Mouse (Mus musculus) myocyte (in vitro differentiated cells): ENCODE measurements around the gene Tmeff1. TPM values are rescaled to one million over a fixed set of nuclear protein-coding genes. Genes with fewer than 3 reads are reported as not detected.

Experiments used
- H3K27me3 ChIP-seq: one replicate; pipeline ENCODE4 v1.6.1; 2011; ENCODE audit not compliant: control insufficient read depth, insufficient read depth, insufficient read length
- H3K36me3 ChIP-seq: one replicate; pipeline ENCODE4 v1.6.1; 2011; ENCODE audit not compliant: control insufficient read depth, insufficient read depth
- H3K4me2 ChIP-seq: one replicate; pipeline ENCODE4 v1.6.1; 2011; ENCODE audit warnings: low read depth, control low read depth
- H3K4me3 ChIP-seq: one replicate; pipeline ENCODE4 v1.5.1; 2011; ENCODE audit warnings: mild to moderate bottlenecking, control low read depth, moderate library complexity
- H3K79me2 ChIP-seq: one replicate; pipeline ENCODE4 v1.6.1; 2011; ENCODE audit not compliant: control insufficient read depth, insufficient read depth
- H3ac ChIP-seq: one replicate; pipeline ENCODE4 v1.6.1; 2011; ENCODE audit not compliant: control insufficient read depth, insufficient read length
- CEBPB ChIP-seq: IDR thresholded peaks from 2 replicates; pipeline ENCODE4 v1.6.1; 2011; ENCODE audit warnings: mild to moderate bottlenecking, moderate library complexity; ENCODE audit not compliant: poor library complexity, insufficient read depth, severe bottlenecking
- E2F4 ChIP-seq: IDR thresholded peaks from one replicate; pipeline ENCODE4 v1.6.1; 2011; ENCODE audit warnings: mild to moderate bottlenecking, control low read depth, moderate library complexity; ENCODE audit not compliant: insufficient read depth
- MAX ChIP-seq: IDR thresholded peaks from one replicate; pipeline ENCODE4 v1.6.1; 2011; ENCODE audit warnings: low read depth, mild to moderate bottlenecking, control low read depth
- MYOD1 ChIP-seq, 3 experiments: IDR thresholded peaks; one replicate each; pipeline ENCODE4 v1.6.1; 2011; ENCODE audit warnings: control low read depth in 2 of 3, low read depth in 2 of 3, mild to moderate bottlenecking in 2 of 3, moderate library complexity in 1 of 3; ENCODE audit not compliant: insufficient read length in 2 of 3, control insufficient read depth in 1 of 3
- MYOG ChIP-seq, 3 experiments: IDR thresholded peaks; one replicate each; pipeline ENCODE4 v1.6.1; 2011; ENCODE audit warnings: control low read depth in 2 of 3, low read depth in 2 of 3, mild to moderate bottlenecking in 2 of 3; ENCODE audit not compliant: insufficient read length in 2 of 3, control insufficient read depth in 1 of 3, insufficient read depth in 1 of 3
- POLR2A ChIP-seq: IDR thresholded peaks from one replicate; pipeline ENCODE4 v1.6.1; 2011; ENCODE audit warnings: low read depth, mild to moderate bottlenecking, control low read depth, moderate library complexity; ENCODE audit not compliant: insufficient read length
- POLR2AphosphoS2 ChIP-seq: IDR thresholded peaks from one replicate; pipeline ENCODE4 v1.6.1; 2011; ENCODE audit warnings: low read depth, control low read depth; ENCODE audit not compliant: insufficient read length
- REST ChIP-seq: IDR thresholded peaks from one replicate; pipeline ENCODE4 v1.6.1; 2011; ENCODE audit warnings: mild to moderate bottlenecking, control low read depth, moderate library complexity; ENCODE audit not compliant: insufficient read depth, insufficient read length
- SRF ChIP-seq: IDR thresholded peaks from one replicate; pipeline ENCODE4 v1.6.1; 2011; ENCODE audit warnings: low read depth; ENCODE audit not compliant: control insufficient read depth, insufficient read length
- TCF12 ChIP-seq: IDR thresholded peaks from one replicate; pipeline ENCODE4 v1.6.1; 2011; ENCODE audit warnings: mild to moderate bottlenecking, control low read depth; ENCODE audit not compliant: poor library complexity, insufficient read depth, severe bottlenecking
- TCF3 ChIP-seq: IDR thresholded peaks from one replicate; pipeline ENCODE4 v1.6.1; 2011; ENCODE audit warnings: low read depth, control low read depth; ENCODE audit not compliant: insufficient read length
- USF1 ChIP-seq: IDR thresholded peaks from one replicate; pipeline ENCODE4 v1.6.1; 2011; ENCODE audit warnings: low read depth, mild to moderate bottlenecking, control low read depth, moderate library complexity
- polyA plus RNA-seq: library from polyadenylated mRNA; unstranded; fragments of >200 nt; fragmentation: generic; extraction: Trizol; gene quantifications from one replicate; pipeline ENCODE4 v1.2.1, GENCODE M21; 2012; ENCODE audit warnings: missing spikeins

Tmeff1 gene
- polyA plus RNA-seq, 1 experiment = 19.6 TPM

GRCm38 (mm10) chr4:48592328-48592727 lies 7.4 kb downstream of the Tmeff1 start:
- H3K27me3 ChIP-seq = no peaks in the 10 kb centered on the region
- no peak overlapping the region for H3K4me3 ChIP-seq
- no peak overlapping the region for H3K4me2 ChIP-seq
- H3K36me3 ChIP-seq = no peaks in the 10 kb centered on the region
- H3K79me2 ChIP-seq = peaks cover 62% of the 10 kb centered on the region
- no peak overlapping the region for H3ac ChIP-seq
- TF ChIP-seq E2F4 (no peak), MAX (no peak), USF1 (no peak)

GRCm38 (mm10) chr4:48592844-48593243 lies 7.9 kb downstream of the Tmeff1 start:
- Histone ChIP-seq H3K79me2 (peaks cover 61% of the 10 kb centered on the region), H3K36me3 (no peaks in the 10 kb centered on the region), H3ac (no peak overlapping the region), H3K27me3 (no peaks in the 10 kb centered on the region), H3K4me3 (no peak overlapping the region), H3K4me2 (no peak overlapping the region)
- TF ChIP-seq SRF (no peak), CEBPB (no peak), TCF12 (no peak), MAX (no peak), USF1 (no peak), E2F4 (no peak), POLR2A (no peak), TCF3 (no peak), MYOG (IDR thresholded peaks at IDR 0.05; ENCODE audit: control insufficient read depth in 1 of 3, insufficient read depth in 1 of 3, insufficient read length in 2 of 3, low read depth in 2 of 3) (no peak), POLR2AphosphoS2 (no peak), REST (no peak), MYOD1 (IDR thresholded peaks at IDR 0.05; ENCODE audit: control insufficient read depth in 1 of 3, insufficient read length in 2 of 3, low read depth in 2 of 3) (no peak)

- Histone ChIP-seq H3ac (no peak overlapping the region), H3K36me3 (no peaks in the 10 kb centered on the region), H3K79me2 (peaks cover 48% of the 10 kb centered on the region), H3K4me2 (no peak overlapping the region), H3K27me3 (no peaks in the 10 kb centered on the region), H3K4me3 (no peak overlapping the region)
- TF ChIP-seq MYOG (IDR thresholded peaks at IDR 0.05; ENCODE audit: control insufficient read depth in 1 of 3, insufficient read depth in 1 of 3, insufficient read length in 2 of 3, low read depth in 2 of 3) (no peak), REST (no peak), MAX (no peak), TCF12 (no peak), SRF (no peak), USF1 (no peak), CEBPB (no peak), POLR2AphosphoS2 (no peak), E2F4 (no peak), POLR2A (no peak), MYOD1 (IDR thresholded peaks at IDR 0.05; ENCODE audit: control insufficient read depth in 1 of 3, insufficient read length in 2 of 3, low read depth in 2 of 3) (no peak), TCF3 (no peak)
Measured at GRCm38 (mm10) chr4:48596111-48596510, 11.1 kb downstream of the Tmeff1 start.

- Histone ChIP-seq H3ac (no peak overlapping the region), H3K4me3 (no peak overlapping the region), H3K79me2 (peaks cover 3% of the 10 kb centered on the region), H3K4me2 (no peak overlapping the region), H3K27me3 (no peaks in the 10 kb centered on the region), H3K36me3 (peaks cover 12% of the 10 kb centered on the region)
- TF ChIP-seq MYOG (IDR thresholded peaks at IDR 0.05; ENCODE audit: control insufficient read depth in 1 of 3, insufficient read depth in 1 of 3, insufficient read length in 2 of 3, low read depth in 2 of 3) (no peak), POLR2A (no peak), TCF12 (no peak), CEBPB (no peak), REST (no peak), E2F4 (no peak), MAX (no peak), TCF3 (no peak), SRF (no peak), MYOD1 (IDR thresholded peaks at IDR 0.05; ENCODE audit: control insufficient read depth in 1 of 3, insufficient read length in 2 of 3, low read depth in 2 of 3) (no peak), POLR2AphosphoS2 (no peak)
Measured at GRCm38 (mm10) chr4:48605650-48606049, 20.7 kb downstream of the Tmeff1 start.

GRCm38 (mm10) chr4:48609485-48609884 lies 24.5 kb downstream of the Tmeff1 start:
- H3ac ChIP-seq = no peak overlapping the region
- H3K36me3 ChIP-seq = peaks cover 12% of the 10 kb centered on the region

GRCm38 (mm10) chr4:48610251-48610650 lies 25.3 kb downstream of the Tmeff1 start:
- H3ac ChIP-seq = no peak overlapping the region
- no peaks in the 10 kb centered on the region for H3K27me3 ChIP-seq
- no peak overlapping the region for H3K4me2 ChIP-seq
- no peak for TF ChIP-seq USF1
- H3K79me2 ChIP-seq = no peaks in the 10 kb centered on the region
- no peak overlapping the region for H3K4me3 ChIP-seq
- H3K36me3 ChIP-seq = peaks cover 12% of the 10 kb centered on the region

More at GRCm38 (mm10) chr4:48609485-48609884, 24.5 kb downstream of the Tmeff1 start:
- no peaks in the 10 kb centered on the region for H3K27me3 ChIP-seq
- no peak overlapping the region for H3K4me2 ChIP-seq
- no peak overlapping the region for H3K4me3 ChIP-seq
- no peaks in the 10 kb centered on the region for H3K79me2 ChIP-seq
- TF ChIP-seq POLR2A (no peak), CEBPB (no peak)
